Mouse (Mus musculus) midbrain, embryonic 12.5 days (tissue): ENCODE measurements around the gene Prps2. TPM values are rescaled to one million over a fixed set of nuclear protein-coding genes. Genes with fewer than 3 reads are reported as not detected.
"Not testable (repeated sequence)": the region's sequence is repeated elsewhere in the genome, so short reads cannot be mapped to it uniquely, and the experiment has no call there.

Experiments used
- ATAC-seq: fragments of 200-750 bp; cut with Nextera tagmentation; 2 replicates; pipeline ENCODE4 v1.8.0; 2017; ENCODE audit warnings: low read depth, moderate TSS enrichment, moderate library complexity; ENCODE audit not compliant: low FRiP score
- H3K27ac ChIP-seq: fragments of 300-500 bp; sonication (generic); replicated peaks from 2 replicates; pipeline ENCODE4 v1.5.1; 2016; ENCODE audit warnings: mild to moderate bottlenecking
- H3K27me3 ChIP-seq: fragments of 300-500 bp; sonication (generic); 2 replicates; pipeline ENCODE4 v1.6.1; 2016; ENCODE audit warnings: mild to moderate bottlenecking
- H3K36me3 ChIP-seq: fragments of 300-500 bp; sonication (generic); 2 replicates; pipeline ENCODE4 v1.6.1; 2016
- H3K4me1 ChIP-seq: fragments of 300-500 bp; sonication (generic); 2 replicates; pipeline ENCODE4 v1.6.1; 2016
- H3K4me2 ChIP-seq: fragments of 300-500 bp; sonication (generic); replicated peaks from 2 replicates; pipeline ENCODE4 v1.6.1; 2016; ENCODE audit warnings: mild to moderate bottlenecking, moderate library complexity
- H3K4me3 ChIP-seq: fragments of 300-500 bp; sonication (generic); 2 replicates; pipeline ENCODE4 v1.5.1; 2016; ENCODE audit warnings: mild to moderate bottlenecking
- H3K9ac ChIP-seq: fragments of 300-500 bp; sonication (generic); replicated peaks from 2 replicates; pipeline ENCODE4 v1.6.1; 2016; ENCODE audit warnings: mild to moderate bottlenecking, moderate library complexity
- H3K9me3 ChIP-seq: fragments of 300-500 bp; sonication (generic); 2 replicates; pipeline ENCODE4 v1.6.1; 2016; ENCODE audit warnings: mild to moderate bottlenecking
- WGBS: fragments of 180-500 bp; shearing (Covaris S2); methylation state at CpG from one replicate; pipeline ENCODE4 v1.1.7; 2016; 5-methylcytosine and 5-hydroxymethylcytosine counted together
- polyA plus RNA-seq: library from polyadenylated mRNA; unstranded; fragments of >200 nt; fragmentation: Nextera tagmentation; extraction: Ambion mirVana; gene quantifications from 2 replicates; pipeline ENCODE4 v1.2.1, GENCODE M21; 2016

Gene Prps2
- polyA plus RNA-seq: 13.9 and 15.3 TPM in 2 replicates

GRCm38 (mm10) chrX:167382047-167382853 is at the start of gene Prps2:
Gene Prps2, minus strand, starts transcription at chrX:167382749.
- Histone ChIP-seq H3K27ac (no peak within 1 kb of the TSS), H3K9ac (peak within 1 kb of the TSS; percentile 56), H3K27me3 (peaks cover 63% of the 10 kb centered on the region), H3K9me3 (no peaks in the 10 kb centered on the region), H3K4me2 (peak within 1 kb of the TSS; percentile 73), H3K4me3 (peak within 1 kb of the TSS; percentile 56), H3K36me3 (no peaks in the 10 kb centered on the region), H3K4me1 (no peaks in the 10 kb centered on the region)
- 25% methylated on average over 45 of the region's 47 CpGs for WGBS
- ATAC-seq: peak; percentile 91

- no peaks in the 10 kb centered on the region for H3K4me1 ChIP-seq
- H3K9ac ChIP-seq: no peak overlapping the region
- H3K4me2 ChIP-seq: no peak overlapping the region
- no peak overlapping the region for H3K4me3 ChIP-seq
- peaks cover 15% of the 10 kb centered on the region; the same call in 1 of the 2 replicates for H3K27me3 ChIP-seq
- 75% methylated on average over 1 of the region's 1 CpGs for WGBS
- H3K9me3 ChIP-seq: no peaks in the 10 kb centered on the region
- H3K27ac ChIP-seq: no peak overlapping the region
- no peak for ATAC-seq
- H3K36me3 ChIP-seq: no peaks in the 10 kb centered on the region
Measured at GRCm38 (mm10) chrX:167417654-167418053, 35.1 kb upstream of the Prps2 start.

GRCm38 (mm10) chrX:167394940-167395339 is 12.4 kb upstream of the Prps2 start:
- H3K4me3 ChIP-seq: no peak overlapping the region
- 61% methylated on average over 3 of the region's 3 CpGs for WGBS
- H3K9me3 ChIP-seq: no peaks in the 10 kb centered on the region
- no peak overlapping the region for H3K9ac ChIP-seq
- no peak overlapping the region for H3K27ac ChIP-seq
- H3K4me2 ChIP-seq: no peak overlapping the region
- H3K36me3 ChIP-seq: no peaks in the 10 kb centered on the region
- H3K27me3 ChIP-seq: peaks cover 36% of the 10 kb centered on the region
- H3K4me1 ChIP-seq: no peaks in the 10 kb centered on the region
- no peak for ATAC-seq

- Histone ChIP-seq H3K27ac (no peak overlapping the region), H3K4me2 (no peak overlapping the region), H3K9me3 (no peaks in the 10 kb centered on the region), H3K27me3 (peaks cover 45% of the 10 kb centered on the region), H3K4me1 (no peaks in the 10 kb centered on the region), H3K9ac (no peak overlapping the region), H3K36me3 (no peaks in the 10 kb centered on the region), H3K4me3 (no peak overlapping the region)
- 58% methylated on average over 1 of the region's 1 CpGs for WGBS
- ATAC-seq: no peak
Measured at GRCm38 (mm10) chrX:167386647-167387046, 4.1 kb upstream of the Prps2 start.

GRCm38 (mm10) chrX:167382854-167383186 is 271 bp upstream of the Prps2 start:
- Histone ChIP-seq H3K27me3 (peaks cover 59% of the 10 kb centered on the region), H3K27ac (no peak overlapping the region), H3K4me1 (no peaks in the 10 kb centered on the region), H3K9ac (peak overlapping the region; percentile 56; the same call in 1 of the 2 replicates), H3K4me2 (peak overlapping the region; percentile 73), H3K4me3 (peak overlapping the region; percentile 56), H3K36me3 (no peaks in the 10 kb centered on the region), H3K9me3 (no peaks in the 10 kb centered on the region)
- 61% methylated on average over 7 of the region's 7 CpGs for WGBS
- ATAC-seq: no peak; the same call in 1 of the 2 replicates

- 17% methylated on average over 18 of the region's 18 CpGs for WGBS
- Histone ChIP-seq H3K4me2 (peak overlapping the region; percentile 73), H3K4me1 (no peaks in the 10 kb centered on the region), H3K4me3 (peak overlapping the region; percentile 56), H3K9ac (peak overlapping the region; percentile 56), H3K27ac (no peak overlapping the region), H3K36me3 (no peaks in the 10 kb centered on the region), H3K27me3 (peaks cover 61% of the 10 kb centered on the region), H3K9me3 (no peaks in the 10 kb centered on the region)
- ATAC-seq: peak; percentile 51; the same call in 1 of the 2 replicates
Measured at GRCm38 (mm10) chrX:167381583-167382046, 934 bp downstream of the Prps2 start.

GRCm38 (mm10) chrX:167380073-167380472 is 2.5 kb downstream of the Prps2 start:
- 46% methylated on average over 4 of the region's 4 CpGs for whole genome bisulfite sequencing
- H3K27me3 ChIP-seq: peaks cover 63% of the 10 kb centered on the region

GRCm38 (mm10) chrX:167361231-167361630 is 21.3 kb downstream of the Prps2 start:
- H3K4me2 ChIP-seq, H3K9ac ChIP-seq, H3K27ac ChIP-seq, H3K4me1 ChIP-seq, ATAC-seq, H3K9me3 ChIP-seq, H3K36me3 ChIP-seq, H3K4me3 ChIP-seq: not testable (repeated sequence)
- WGBS: 84% methylated on average over 3 of the region's 3 CpGs
- peaks cover 39% of the 10 kb centered on the region for H3K27me3 ChIP-seq

More at GRCm38 (mm10) chrX:167380073-167380472, 2.5 kb downstream of the Prps2 start:
- Histone ChIP-seq H3K4me2 (no peak overlapping the region), H3K4me1 (no peaks in the 10 kb centered on the region), H3K9ac (no peak overlapping the region), H3K36me3 (no peaks in the 10 kb centered on the region), H3K4me3 (no peak overlapping the region), H3K9me3 (no peaks in the 10 kb centered on the region), H3K27ac (no peak overlapping the region)
- ATAC-seq: no peak

GRCm38 (mm10) chrX:167359704-167360103 is 22.8 kb downstream of the Prps2 start:
- Histone ChIP-seq H3K4me1 (no peaks in the 10 kb centered on the region), H3K27me3 (peaks cover 39% of the 10 kb centered on the region), H3K4me2 (no peak overlapping the region), H3K4me3 (no peak overlapping the region), H3K9ac (no peak overlapping the region), H3K36me3 (no peaks in the 10 kb centered on the region), H3K27ac (no peak overlapping the region), H3K9me3 (no peaks in the 10 kb centered on the region)
- 91% methylated on average over 7 of the region's 7 CpGs for WGBS
- ATAC-seq: no peak

- Histone ChIP-seq H3K27ac (no peak overlapping the region), H3K4me3 (no peak overlapping the region), H3K9ac (no peak overlapping the region), H3K9me3 (no peaks in the 10 kb centered on the region), H3K4me2 (no peak overlapping the region), H3K4me1 (no peaks in the 10 kb centered on the region), H3K27me3 (peaks cover 26% of the 10 kb centered on the region), H3K36me3 (no peaks in the 10 kb centered on the region)
- ATAC-seq: no peak
- WGBS: 82% methylated on average over 2 of the region's 2 CpGs
Measured at GRCm38 (mm10) chrX:167357415-167357814, 25.1 kb downstream of the Prps2 start.

- Histone ChIP-seq H3K9ac (no peak overlapping the region), H3K9me3 (no peaks in the 10 kb centered on the region), H3K27ac (no peak overlapping the region), H3K27me3 (peaks cover 18% of the 10 kb centered on the region), H3K4me2 (no peak overlapping the region), H3K4me3 (no peak overlapping the region), H3K4me1 (no peaks in the 10 kb centered on the region), H3K36me3 (no peaks in the 10 kb centered on the region)
- WGBS: 87% methylated on average over 3 of the region's 3 CpGs
- no peak for ATAC-seq
Measured at GRCm38 (mm10) chrX:167355965-167356364, 26.6 kb downstream of the Prps2 start.

GRCm38 (mm10) chrX:167353617-167354016 is 28.9 kb downstream of the Prps2 start:
- Histone ChIP-seq H3K27ac (no peak overlapping the region), H3K4me1 (no peaks in the 10 kb centered on the region), H3K9me3 (no peaks in the 10 kb centered on the region), H3K27me3 (peaks cover 21% of the 10 kb centered on the region), H3K4me2 (no peak overlapping the region), H3K36me3 (no peaks in the 10 kb centered on the region), H3K9ac (no peak overlapping the region), H3K4me3 (no peak overlapping the region)
- WGBS: 92% methylated on average over 2 of the region's 2 CpGs
- ATAC-seq: no peak
